Mouse (Mus musculus) liver, adult 2 months (tissue): ENCODE results near the gene Tagln. TPM values are rescaled to one million over a fixed set of nuclear protein-coding genes. Genes with fewer than 3 reads are reported as not detected.

ENCODE experiments used
- DNase-seq: peaks from one replicate; pipeline ENCODE4 v3.0.0-alpha.2; 2011; ENCODE audit warnings: low read depth, low spot score; ENCODE audit errors: extremely low read depth
- H3K27ac ChIP-seq: fragments of 200-500 bp; replicated peaks from 2 replicates; pipeline ENCODE4 v1.5.1; 2012; ENCODE audit warnings: low read depth, mild to moderate bottlenecking, control low read depth, inconsistent platforms, low read length; ENCODE audit not compliant: insufficient read depth
- H3K27me3 ChIP-seq: fragments of 200-500 bp; 2 replicates; pipeline ENCODE4 v1.6.1; 2012; ENCODE audit warnings: mild to moderate bottlenecking, moderate library complexity, low read length, inconsistent platforms; ENCODE audit not compliant: control insufficient read depth, insufficient read depth
- H3K36me3 ChIP-seq: fragments of 200-500 bp; 2 replicates; pipeline ENCODE4 v1.6.1; 2012; ENCODE audit warnings: low read length, inconsistent platforms; ENCODE audit not compliant: control insufficient read depth, insufficient read depth
- H3K4me1 ChIP-seq: fragments of 200-500 bp; 2 replicates; pipeline ENCODE4 v1.6.1; 2011; ENCODE audit warnings: low read length; ENCODE audit not compliant: control insufficient read depth, insufficient read depth
- H3K4me3 ChIP-seq: fragments of 200-500 bp; 2 replicates; pipeline ENCODE4 v1.5.1; 2011; ENCODE audit warnings: low read depth, mild to moderate bottlenecking, control low read depth, low read length, moderate library complexity; ENCODE audit not compliant: insufficient read depth
- H3K79me2 ChIP-seq: fragments of 200-500 bp; 2 replicates; pipeline ENCODE4 v1.6.1; 2012; ENCODE audit warnings: inconsistent platforms, mild to moderate bottlenecking, low read length, moderate library complexity; ENCODE audit not compliant: control insufficient read depth, insufficient read depth
- H3K9ac ChIP-seq: fragments of 200-500 bp; 2 replicates; pipeline ENCODE4 v1.6.1; 2012; ENCODE audit warnings: low read depth, mild to moderate bottlenecking, control low read depth, inconsistent platforms, low read length
- CTCF ChIP-seq: fragments of 200-500 bp; IDR thresholded peaks from 2 replicates; pipeline ENCODE4 v1.5.1; 2011; ENCODE audit warnings: low read depth, low read length, control low read depth
- POLR2A ChIP-seq: fragments of 200-500 bp; IDR thresholded peaks from 2 replicates; pipeline ENCODE4 v1.6.1; 2011; ENCODE audit warnings: low read length, control low read depth; ENCODE audit not compliant: insufficient read depth; ENCODE audit errors: extremely low read depth
- WGBS: fragments of 180-500 bp; shearing (Covaris S2); methylation state at CpG from one replicate; pipeline ENCODE4 v1.1.7; 2018; 5-methylcytosine and 5-hydroxymethylcytosine counted together
- polyA plus RNA-seq: library from polyadenylated mRNA; depleted of rRNA; stranded (reverse); fragments of >200 nt; gene quantifications from 2 replicates; pipeline ENCODE4 v1.2.3, GENCODE M21; 2012
- total RNA-seq: library from RNA; depleted of rRNA; stranded (reverse); fragments of >200 nt; gene quantifications from 2 replicates; pipeline ENCODE4 v1.2.3, GENCODE M21; 2014

Tagln gene
- total and polyA plus RNA-seq, 2 experiments: 5.3 to 7.2 TPM

GRCm38 (mm10) chr9:45931958-45932357 is 3.9 kb downstream of the Tagln start:
- TF ChIP-seq CTCF (no peak), POLR2A (no peak)
- WGBS: 7% methylated on average over 1 of the region's 1 CpGs
- DNase-seq: peak; percentile 83

GRCm38 (mm10) chr9:45929285-45929684 is 6.6 kb downstream of the Tagln start:
- Histone ChIP-seq H3K4me1 (peaks cover 24% of the 10 kb centered on the region), H3K9ac (no peak overlapping the region), H3K27me3 (no peaks in the 10 kb centered on the region), H3K36me3 (peaks cover 37% of the 10 kb centered on the region), H3K27ac (no peak overlapping the region), H3K79me2 (no peaks in the 10 kb centered on the region), H3K4me3 (no peak overlapping the region)
- DNase-seq: no peak
- TF ChIP-seq CTCF (no peak), POLR2A (no peak)
- 92% methylated on average over 5 of the region's 5 CpGs for WGBS

More at GRCm38 (mm10) chr9:45931958-45932357, 3.9 kb downstream of the Tagln start:
- Histone ChIP-seq H3K27me3 (no peaks in the 10 kb centered on the region), H3K4me3 (no peak overlapping the region), H3K9ac (peak overlapping the region; percentile 22), H3K36me3 (peaks cover 22% of the 10 kb centered on the region; the same call in 1 of the 2 replicates), H3K4me1 (peaks cover 24% of the 10 kb centered on the region), H3K79me2 (no peaks in the 10 kb centered on the region), H3K27ac (peak overlapping the region; percentile 98)

- Histone ChIP-seq H3K4me1 (peaks cover 16% of the 10 kb centered on the region), H3K9ac (no peak overlapping the region), H3K4me3 (no peak overlapping the region), H3K79me2 (no peaks in the 10 kb centered on the region), H3K36me3 (peaks cover 49% of the 10 kb centered on the region), H3K27me3 (no peaks in the 10 kb centered on the region), H3K27ac (no peak overlapping the region)
- TF ChIP-seq CTCF (no peak), POLR2A (no peak)
- 68% methylated on average over 1 of the region's 1 CpGs for WGBS
- no peak for DNase-seq
Measured at GRCm38 (mm10) chr9:45919895-45920294, 16.0 kb downstream of the Tagln start.

GRCm38 (mm10) chr9:45917041-45917934 is 18.6 kb downstream of the Tagln start:
- Histone ChIP-seq H3K4me1 (peaks cover 16% of the 10 kb centered on the region), H3K9ac (peak overlapping the region; percentile 3; the same call in 1 of the 2 replicates), H3K27ac (peak overlapping the region; percentile 79), H3K79me2 (no peaks in the 10 kb centered on the region), H3K36me3 (peaks cover 57% of the 10 kb centered on the region), H3K27me3 (no peaks in the 10 kb centered on the region), H3K4me3 (no peak overlapping the region)
- DNase-seq: peak; percentile 94
- WGBS: 27% methylated on average over 5 of the region's 5 CpGs
- TF ChIP-seq POLR2A (no peak), CTCF (no peak)

GRCm38 (mm10) chr9:45915659-45916058 is 20.2 kb downstream of the Tagln start:
- 97% methylated on average over 2 of the region's 2 CpGs for WGBS
- H3K27ac ChIP-seq: no peak overlapping the region
- H3K79me2 ChIP-seq: no peaks in the 10 kb centered on the region
- no peak overlapping the region for H3K4me3 ChIP-seq
- H3K36me3 ChIP-seq: peaks cover 62% of the 10 kb centered on the region
- DNase-seq: no peak
- TF ChIP-seq POLR2A (no peak), CTCF (no peak)
- no peaks in the 10 kb centered on the region for H3K27me3 ChIP-seq
- H3K4me1 ChIP-seq: peaks cover 16% of the 10 kb centered on the region
- no peak overlapping the region for H3K9ac ChIP-seq

- Histone ChIP-seq H3K36me3 (peaks cover 46% of the 10 kb centered on the region), H3K79me2 (peaks cover 21% of the 10 kb centered on the region), H3K9ac (no peak overlapping the region), H3K4me1 (peaks cover 11% of the 10 kb centered on the region), H3K27ac (no peak overlapping the region), H3K27me3 (no peaks in the 10 kb centered on the region), H3K4me3 (no peak overlapping the region)
- 58% methylated on average over 1 of the region's 1 CpGs for WGBS
- peak; percentile 77 for TF ChIP-seq CTCF
- no peak for TF ChIP-seq POLR2A
- DNase-seq: no peak
Measured at GRCm38 (mm10) chr9:45911673-45912072, 24.2 kb downstream of the Tagln start.
